Mouse (Mus musculus) neutrophil, adult 5-6 weeks (primary cell): ENCODE results near the gene Usp37. TPM values are rescaled to one million over a fixed set of nuclear protein-coding genes. Genes with fewer than 3 reads are reported as not detected.

Experiments used
- ATAC-seq: fragments of 151-379, 151-347 bp; 2 replicates; pipeline ENCODE4 v1.8.0; 2017; ENCODE audit warnings: mild to moderate bottlenecking, moderate TSS enrichment; ENCODE audit not compliant: insufficient number of reproducible peaks, poor library complexity, low FRiP score, severe bottlenecking; ENCODE audit errors: extremely low read depth
- total RNA-seq: library from RNA; stranded (forward); fragments of 200-1000 nt; gene quantifications from 2 replicates; pipeline ENCODE4 v1.2.3, GENCODE M21; 2017

Usp37 gene
- total RNA-seq, 1 experiment from 2014 or later, result 31.3 TPM

GRCm38 (mm10) chr1:74505393-74505720 lies 38.7 kb downstream of the Usp37 start:
- ATAC-seq, result no peak

- no peak for ATAC-seq
Measured at GRCm38 (mm10) chr1:74501106-74501505, 43.0 kb downstream of the Usp37 start.

GRCm38 (mm10) chr1:74485792-74486191 lies 58.3 kb downstream of the Usp37 start:
- no peak for ATAC-seq

DNA sequence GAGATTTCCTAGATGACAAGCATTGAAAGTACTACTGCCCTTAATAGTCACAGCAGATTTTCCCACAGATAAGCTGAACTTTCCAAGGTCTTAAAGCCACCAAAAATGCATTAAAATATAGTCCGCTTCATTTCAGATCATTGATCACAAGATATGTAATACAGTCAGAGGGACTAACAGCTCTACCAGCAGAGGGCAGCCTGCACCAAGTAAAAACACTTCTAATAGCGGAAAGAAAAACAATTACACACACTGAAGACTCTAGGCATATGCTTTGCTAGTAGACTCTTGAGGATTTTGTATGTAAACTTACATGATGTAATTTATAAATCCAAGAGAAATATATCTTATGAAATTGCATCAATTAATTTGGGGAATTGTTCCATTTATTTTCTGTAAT lies 83.8 kb downstream of the Usp37 start:
- no peak for ATAC-seq

- ATAC-seq, result peak; percentile 67
Measured at GRCm38 (mm10) chr1:74452611-74453045, 91.5 kb downstream of the Usp37 start.

DNA sequence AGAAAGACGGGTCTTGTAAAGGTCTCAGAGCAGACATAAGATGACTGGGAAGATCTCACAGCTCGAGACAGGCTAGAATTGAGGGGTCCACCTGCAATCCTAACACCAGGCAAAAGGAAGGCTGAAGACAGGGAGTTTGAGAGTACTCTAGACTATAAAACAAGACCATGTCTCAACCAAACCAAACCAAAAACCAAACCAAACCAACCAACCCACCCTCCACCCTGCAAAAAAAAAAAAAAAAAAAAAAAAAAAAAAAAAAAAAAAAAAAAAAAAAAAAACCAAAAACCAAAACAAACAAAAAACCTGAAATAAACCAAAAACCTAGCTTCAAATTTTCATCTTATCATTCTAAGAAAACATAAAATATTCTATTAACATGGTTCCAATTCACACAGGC lies 99.5 kb downstream of the Usp37 start:
- ATAC-seq, result no peak

- no peak for ATAC-seq
Measured at GRCm38 (mm10) chr1:74439166-74439876, 104.8 kb downstream of the Usp37 start.

DNA sequence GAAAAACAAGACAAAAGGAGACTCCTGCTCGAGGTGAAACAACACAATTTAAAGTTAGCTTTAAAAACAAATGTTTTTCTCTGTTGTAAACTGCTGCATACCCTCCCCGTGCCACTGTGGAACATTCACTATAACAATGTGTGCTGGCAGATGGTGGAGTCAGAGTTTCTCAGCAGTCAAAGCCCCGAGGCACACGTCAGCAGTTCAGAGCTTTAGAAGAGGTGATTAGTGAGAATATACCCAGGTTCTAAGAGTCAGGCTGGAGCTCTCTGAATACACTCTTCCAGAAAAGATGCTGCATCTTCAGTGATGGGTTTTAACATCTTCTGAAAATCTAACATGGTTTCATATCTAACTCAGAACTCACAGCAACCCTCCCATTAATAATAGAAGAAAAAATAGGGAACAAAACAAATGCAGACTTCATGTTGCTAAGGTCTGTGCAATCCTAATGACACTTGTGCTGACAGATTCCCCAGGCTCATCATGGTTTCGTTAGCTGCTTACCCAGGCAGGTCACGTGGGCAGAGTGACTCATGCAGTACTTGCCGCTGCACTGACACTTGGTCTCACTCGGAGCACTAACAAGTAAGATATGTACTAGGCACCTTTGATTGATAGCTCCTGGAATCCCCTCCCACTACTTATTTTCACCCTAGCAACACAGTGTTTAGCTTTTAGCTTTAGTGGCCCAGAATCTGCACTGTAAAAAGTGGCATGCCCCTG lies 106.2 kb downstream of the Usp37 start:
- ATAC-seq, result no peak

- peak; percentile 75 for ATAC-seq
Measured at GRCm38 (mm10) chr1:74435563-74435962, 108.5 kb downstream of the Usp37 start.

- ATAC-seq, result 0 out of 2 replicates have a peak, but pooled peaks have one; percentile 11
Measured at GRCm38 (mm10) chr1:74434596-74434995, 109.5 kb downstream of the Usp37 start.

- ATAC-seq, result no peak
Measured at GRCm38 (mm10) chr1:74433220-74433619, 110.9 kb downstream of the Usp37 start.

DNA sequence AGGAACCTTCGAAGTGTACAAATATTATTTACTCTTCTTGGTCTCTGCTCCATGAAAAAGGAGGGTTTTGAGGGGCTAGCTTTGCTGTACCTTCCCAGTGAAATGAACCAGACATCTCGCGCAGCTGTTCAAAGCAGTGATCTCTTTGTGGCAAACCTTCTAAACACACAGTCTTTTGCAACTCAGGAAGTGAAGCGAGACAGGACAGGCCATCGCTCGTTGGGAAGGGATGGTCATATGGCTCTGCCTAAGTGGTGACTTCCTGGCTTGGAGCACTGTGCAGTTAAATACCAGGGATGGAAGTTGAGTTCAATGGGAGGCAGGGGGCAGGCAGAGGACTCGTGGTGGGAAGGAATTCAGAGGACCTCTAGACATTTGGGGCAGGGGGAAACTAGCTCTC lies 118.2 kb downstream of the Usp37 start:
- no peak for ATAC-seq

- no peak for ATAC-seq
Measured at GRCm38 (mm10) chr1:74423147-74423546, 120.9 kb downstream of the Usp37 start.

DNA sequence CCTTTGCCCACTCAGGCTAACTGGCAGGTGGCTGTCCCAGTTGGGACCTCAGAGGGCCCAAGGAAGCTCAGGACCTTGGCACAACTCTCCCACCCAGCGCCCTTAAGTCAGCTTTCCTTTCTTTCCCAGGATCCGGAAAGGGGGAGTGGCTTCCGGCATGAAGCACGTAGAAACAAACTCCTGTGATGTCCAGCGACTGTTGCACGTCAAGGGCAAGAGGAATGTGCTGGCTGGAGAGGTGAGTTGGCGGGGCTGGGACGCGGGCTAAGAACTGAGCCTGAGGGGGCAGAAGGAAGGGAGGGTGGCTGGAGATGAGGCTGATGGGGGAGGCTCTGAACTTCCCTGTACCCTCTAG lies 124.7 kb downstream of the Usp37 start:
- no peak for ATAC-seq

- no peak for ATAC-seq
Measured at GRCm38 (mm10) chr1:74418747-74419439, 125.2 kb downstream of the Usp37 start.

DNA sequence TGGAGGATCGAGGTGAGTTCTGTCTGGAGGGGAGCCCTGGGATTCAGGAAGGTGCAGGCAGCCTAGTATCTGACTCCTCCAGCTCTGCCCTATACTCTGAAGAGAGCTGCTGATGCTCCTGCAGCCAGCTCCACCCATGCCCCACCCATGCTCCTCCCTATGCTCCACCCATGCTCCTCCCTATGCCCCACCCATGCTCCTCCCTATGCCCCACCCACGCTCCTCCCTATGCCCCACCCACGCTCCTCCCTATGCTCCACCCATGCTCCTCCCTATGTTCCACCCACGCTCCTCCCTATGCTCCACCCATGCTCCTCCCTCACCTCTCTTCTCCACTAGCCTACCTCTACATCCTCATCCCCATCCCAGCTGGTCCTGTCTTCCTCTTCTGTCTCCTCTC lies 128.9 kb downstream of the Usp37 start:
- ATAC-seq, result peak; percentile 17; the same call in 1 of the 2 replicates

DNA sequence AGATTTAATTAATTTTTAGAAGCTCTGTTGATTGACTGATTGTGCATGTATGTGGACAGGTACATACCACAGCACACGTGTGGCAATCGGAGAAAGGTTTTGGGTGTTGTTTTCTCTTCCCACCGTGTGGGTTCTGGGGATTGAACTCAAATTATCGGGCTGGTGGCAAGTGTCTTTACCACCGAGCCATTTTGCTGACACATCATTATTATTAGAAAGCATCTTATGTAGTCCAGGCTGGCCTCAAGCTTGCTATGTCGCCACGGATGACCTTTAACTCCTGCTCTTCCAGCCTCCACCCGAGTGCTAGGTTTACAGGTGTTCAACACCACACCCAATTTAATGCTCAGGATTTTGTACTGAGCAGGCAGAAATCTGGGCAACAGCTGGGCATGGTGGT lies 131.4 kb downstream of the Usp37 start:
- ATAC-seq, result no peak

DNA sequence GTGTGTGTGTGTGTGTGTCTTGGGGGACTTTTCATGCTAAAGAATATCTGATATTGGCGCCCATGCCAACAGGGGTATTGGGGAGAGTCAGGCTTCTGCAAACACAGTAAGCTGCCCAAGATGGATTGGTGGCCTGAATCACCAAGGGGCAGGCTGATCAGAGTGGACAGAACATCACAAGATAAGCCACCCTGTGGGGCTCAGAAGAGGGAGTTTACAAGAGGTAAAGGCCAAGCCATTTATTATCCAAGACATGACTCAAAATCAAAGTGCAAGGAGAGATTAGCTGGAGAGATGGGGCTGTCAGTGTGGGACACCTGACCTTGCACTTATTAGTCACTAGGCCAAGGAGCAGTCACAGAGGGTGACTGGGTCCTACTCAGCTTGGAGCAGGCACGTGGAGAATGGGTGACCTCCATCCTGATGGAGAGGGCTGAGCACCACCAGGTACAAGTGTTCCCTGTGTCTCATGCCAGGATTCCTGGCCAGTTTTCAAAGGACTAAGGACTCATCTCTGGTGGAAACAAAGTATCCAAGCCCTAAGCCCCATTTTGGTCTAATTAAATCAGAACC lies 132.2 kb downstream of the Usp37 start:
- no peak for ATAC-seq

DNA sequence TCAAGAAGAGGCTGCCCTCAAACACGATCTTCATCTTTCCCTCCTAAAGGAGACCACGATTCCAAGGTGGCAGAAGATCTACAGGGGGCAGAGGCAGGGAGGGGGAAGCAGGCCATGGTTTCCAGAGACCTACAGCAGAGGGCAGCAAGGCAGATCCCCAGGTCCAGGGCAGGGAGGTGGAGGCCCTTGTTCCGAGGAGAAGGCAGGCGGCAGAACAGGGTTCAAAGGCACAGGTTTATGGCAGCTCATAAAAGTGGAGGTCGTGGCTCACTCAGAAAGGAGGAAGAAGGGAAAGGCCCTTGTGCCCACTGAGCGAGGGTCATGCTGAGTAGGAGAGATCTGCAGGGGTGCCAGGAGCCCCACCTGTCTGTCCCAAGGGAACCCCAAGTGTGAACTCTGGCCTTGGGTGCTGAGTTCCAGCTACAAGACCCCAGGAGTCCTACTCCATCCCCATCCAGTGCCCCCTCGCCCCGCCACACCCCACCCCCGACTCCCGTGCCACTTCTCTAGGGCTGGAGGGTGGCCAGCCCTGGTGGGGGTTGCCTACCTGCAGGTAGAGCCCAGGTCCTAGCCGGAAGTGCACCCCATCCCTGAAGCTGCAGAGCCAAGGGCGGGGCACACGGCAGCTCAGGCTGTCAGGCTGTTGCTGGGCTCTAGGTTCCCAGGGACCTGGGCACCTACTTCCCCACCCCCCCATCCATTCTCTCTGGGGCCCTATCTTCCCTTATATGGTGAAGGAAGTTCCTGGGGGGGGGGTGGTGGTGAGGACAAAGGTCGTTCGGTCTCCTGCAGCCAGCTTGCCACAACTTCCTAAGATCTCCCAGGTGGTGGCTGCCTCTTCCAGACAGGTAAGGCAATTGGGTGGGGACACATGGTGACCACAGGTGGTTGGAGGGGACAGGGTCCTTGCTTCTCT lies 135.2 kb downstream of the Usp37 start, which contains the start of gene Vil1:
Gene Vil1, plus strand, starts transcription at position 788 of the 916 bp plus-strand sequence.
- no peak for ATAC-seq
